28 mouse cellular contexts compared by ENCODE assay signal in the genomic region with DNA sequence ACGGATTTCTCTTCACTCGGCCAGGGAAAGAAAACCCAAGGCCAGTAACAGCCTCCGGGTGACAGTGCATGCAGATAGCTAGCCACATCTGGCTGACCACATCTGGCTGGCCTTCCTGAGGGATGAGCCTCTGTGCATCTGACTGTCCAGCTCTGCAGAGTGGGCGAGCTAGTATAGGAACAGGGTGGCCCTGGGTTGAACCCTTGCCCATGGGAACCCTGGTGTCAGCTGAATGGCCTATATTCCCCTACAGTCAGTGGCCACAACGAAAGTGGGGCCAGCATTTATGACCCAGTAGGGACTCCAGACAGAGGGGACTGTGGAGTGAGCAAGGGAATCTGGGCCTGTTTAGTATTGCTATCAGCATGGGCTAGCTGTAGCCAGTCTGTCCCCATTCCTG. TPM values are rescaled to one million over a fixed set of nuclear protein-coding genes. Genes with fewer than 3 reads are reported as not detected.
"Had no signal": no experiment of that assay in that cellular context is flagged by ENCODE, and none has a peak within 500 bp of the region (broad histone marks: within the 10 kb centered on the region; RNA-seq: fewer than 3 reads in every experiment).

No protein-coding gene starts in this region.

- H3K4me3 ChIP-seq: embryonic facial prominence, embryonic 10.5 days; embryonic facial prominence, embryonic 12.5 days; embryonic facial prominence, embryonic 13.5 days; embryonic facial prominence, embryonic 15.5 days; erythroblast, embryonic 14.5 days; forebrain, embryonic 10.5 days; forebrain, embryonic 12.5 days; forebrain, embryonic 13.5 days; forebrain, embryonic 15.5 days; heart, adult 2 months; heart, embryonic 10.5 days had no signal

- ATAC-seq: forebrain, embryonic 13.5 days; forebrain, embryonic 14.5 days; forebrain, embryonic 15.5 days; forebrain, embryonic 16.5 days; forebrain, postnatal 0 days had no signal

- H3K36me3 ChIP-seq: embryonic facial prominence, embryonic 15.5 days had no signal

- H3K9me3 ChIP-seq: embryonic facial prominence, embryonic 10.5 days; embryonic facial prominence, embryonic 12.5 days; embryonic facial prominence, embryonic 13.5 days; embryonic facial prominence, embryonic 15.5 days; forebrain, embryonic 10.5 days; forebrain, embryonic 12.5 days; forebrain, embryonic 13.5 days; forebrain, embryonic 15.5 days; heart, embryonic 10.5 days had no signal

- DNase-seq: cerebellum, adult 2 months; cerebellum, adult 8-10 months; cerebellum, adult 9-10 months; cerebellum, adult 9-11 months; cerebellum, postnatal 10 days; cerebellum, postnatal 14 days; cerebellum, postnatal 25 days; cerebellum, postnatal 36 days; embryo, embryonic 11 days; forebrain, postnatal 0 days; gastrocnemius, postnatal 10 days; gastrocnemius, postnatal 14 days; gastrocnemius, postnatal 25 days; heart, adult 18-20 months; heart, adult 2 months had no signal

- H3K27me3 ChIP-seq: embryonic facial prominence, embryonic 12.5 days; embryonic facial prominence, embryonic 13.5 days; embryonic facial prominence, embryonic 15.5 days; forebrain, embryonic 12.5 days; forebrain, embryonic 13.5 days; forebrain, embryonic 15.5 days had no signal

- H3K4me1 ChIP-seq: embryonic facial prominence, embryonic 12.5 days; embryonic facial prominence, embryonic 15.5 days; forebrain, embryonic 10.5 days; forebrain, embryonic 12.5 days; forebrain, embryonic 13.5 days; forebrain, embryonic 15.5 days had no signal

- H3K27ac ChIP-seq: embryonic facial prominence, embryonic 10.5 days; embryonic facial prominence, embryonic 12.5 days; embryonic facial prominence, embryonic 13.5 days; embryonic facial prominence, embryonic 15.5 days; forebrain, embryonic 10.5 days; forebrain, embryonic 12.5 days; forebrain, embryonic 13.5 days; forebrain, embryonic 15.5 days; heart, adult 2 months; heart, embryonic 10.5 days had no signal

RNA-seq across cellular contexts. Expression of a gene that starts 24.6 kb away (rescaled TPM):
- polyA plus RNA-seq: erythroblast, embryonic 14.5 days had no signal

RNA-seq across cellular contexts. Expression of a gene that starts 37.0 kb away (rescaled TPM):
- polyA plus RNA-seq: embryonic facial prominence, embryonic 13.5 days; forebrain, embryonic 11.5 days; forebrain, embryonic 12.5 days; forebrain, embryonic 13.5 days; forebrain, embryonic 14.5 days; forebrain, embryonic 15.5 days; forebrain, embryonic 16.5 days; forebrain, postnatal 0 days had no signal
